Mouse (Mus musculus): ENCODE results near the gene Kcnj9.
A peak's percentile ranks its signal among the peaks of the same experiment; 100 is the strongest.

Gene Kcnj9

GRCm38 (mm10) chr1:172332925-172333324, 3.8 kb upstream of the Kcnj9 start:
- DNase-seq: no peak

GRCm38 (mm10) chr1:172331422-172331947, 2.4 kb upstream of the Kcnj9 start:
- no peak for DNase-seq

GRCm38 (mm10) chr1:172329616-172330015, 498 bp upstream of the Kcnj9 start:
- no peak for DNase-seq

- no peak for DNase-seq
Measured at GRCm38 (mm10) chr1:172328461-172328860, 657 bp downstream of the Kcnj9 start.

GRCm38 (mm10) chr1:172328041-172328440, 1.1 kb downstream of the Kcnj9 start:
- no peak for DNase-seq

GRCm38 (mm10) chr1:172327206-172328001, 1.7 kb downstream of the Kcnj9 start:
- DNase-seq: no peak

- DNase-seq: no peak
Measured at GRCm38 (mm10) chr1:172326684-172327083, 2.4 kb downstream of the Kcnj9 start.

- peak; percentile 83 to 87 for DNase-seq
Measured at GRCm38 (mm10) chr1:172325680-172326535, 3.2 kb downstream of the Kcnj9 start.

- DNase-seq: peak; percentile 87 to 90
Measured at GRCm38 (mm10) chr1:172324725-172325124, 4.4 kb downstream of the Kcnj9 start.

- no peak for DNase-seq
Measured at GRCm38 (mm10) chr1:172323801-172324359, 5.2 kb downstream of the Kcnj9 start.

- no peak for DNase-seq
Measured at GRCm38 (mm10) chr1:172323298-172323697, 5.8 kb downstream of the Kcnj9 start.

- DNase-seq: no peak
Measured at GRCm38 (mm10) chr1:172322725-172323124, 6.4 kb downstream of the Kcnj9 start.

GRCm38 (mm10) chr1:172319921-172320411, 9.2 kb downstream of the Kcnj9 start:
- no peak for DNase-seq

GRCm38 (mm10) chr1:172319346-172319745, 9.8 kb downstream of the Kcnj9 start:
- no peak for DNase-seq

- DNase-seq: no peak
Measured at GRCm38 (mm10) chr1:172318424-172319035, 10.6 kb downstream of the Kcnj9 start.

- no peak for DNase-seq
Measured at GRCm38 (mm10) chr1:172317946-172318345, 11.2 kb downstream of the Kcnj9 start.

- DNase-seq: no peak
Measured at GRCm38 (mm10) chr1:172317431-172317830, 11.7 kb downstream of the Kcnj9 start.

- DNase-seq: no peak
Measured at GRCm38 (mm10) chr1:172314911-172315310, 14.2 kb downstream of the Kcnj9 start.

GRCm38 (mm10) chr1:172313613-172314411, 15.3 kb downstream of the Kcnj9 start:
- DNase-seq: no peak

- peak in 1 of 2 experiments; percentile 48 for DNase-seq
Measured at GRCm38 (mm10) chr1:172312768-172313561, 16.2 kb downstream of the Kcnj9 start.
